Mouse (Mus musculus) left cerebral cortex, adult 8-10 months (tissue): ENCODE measurements around the gene Gm6377. TPM values are rescaled to one million over a fixed set of nuclear protein-coding genes. Genes with fewer than 3 reads are reported as not detected.

Source experiments
- DNase-seq, 2 experiments: peaks; one replicate each; pipeline ENCODE4 v3.0.0; 2022; ENCODE audit warnings: low spot score in 2 of 2
- total RNA-seq, 4 experiments: library from RNA; stranded (reverse); gene quantifications; 2 replicates each; pipeline ENCODE4 v1.2.4; 2022

Gm6377 gene
- not detected for total RNA-seq

- no peak for DNase-seq
These were observed at the start of gene Gm6377 for GRCm38 (mm10) chrX:109196468-109196867. TSS of gene Gm6377 (plus strand) at chrX:109196756.

GRCm38 (mm10) chrX:109147108-109147507, 49.4 kb upstream of the Gm6377 start:
- no peak for DNase-seq

- no peak for DNase-seq
These were observed 45.3 kb upstream of the Gm6377 start for GRCm38 (mm10) chrX:109151228-109151627.

- DNase-seq, result no peak
These were observed 36.2 kb upstream of the Gm6377 start for GRCm38 (mm10) chrX:109160326-109160725.

- DNase-seq, result no peak
These were observed 35.7 kb upstream of the Gm6377 start for GRCm38 (mm10) chrX:109160901-109161300.

GRCm38 (mm10) chrX:109175038-109175437, 21.5 kb upstream of the Gm6377 start:
- DNase-seq, result no peak

- DNase-seq, result no peak
These were observed 21.1 kb upstream of the Gm6377 start for GRCm38 (mm10) chrX:109175470-109175869.

GRCm38 (mm10) chrX:109184706-109185478, 11.7 kb upstream of the Gm6377 start:
- DNase-seq, result no peak

- no peak for DNase-seq
These were observed 6.9 kb upstream of the Gm6377 start for GRCm38 (mm10) chrX:109189607-109190006.

GRCm38 (mm10) chrX:109190969-109191368, 5.6 kb upstream of the Gm6377 start:
- DNase-seq, result no peak

- DNase-seq, result no peak
These were observed 5.1 kb upstream of the Gm6377 start for GRCm38 (mm10) chrX:109191436-109191835.

GRCm38 (mm10) chrX:109207843-109208242, 11.3 kb downstream of the Gm6377 start:
- no peak for DNase-seq

- DNase-seq, result no peak
These were observed 32.2 kb downstream of the Gm6377 start for GRCm38 (mm10) chrX:109228720-109229119.

GRCm38 (mm10) chrX:109235383-109236036, 39.0 kb downstream of the Gm6377 start:
- DNase-seq, result no peak

- no peak for DNase-seq
These were observed 41.6 kb downstream of the Gm6377 start for GRCm38 (mm10) chrX:109238163-109238562.

Other genes with a start within 250 kb of the Gm6377 start
- 1 to 10 TPM; 3.9 to 5.2 (median 4.4) TPM for gene Hmgn5, start 183.4 kb upstream of the Gm6377 start, total RNA-seq
- gene Sh3bgrl, start 101.4 kb upstream of the Gm6377 start, total RNA-seq, result 10 to 100 TPM; 53.2 to 81.8 (median 63.8) TPM